Mouse (Mus musculus): ENCODE measurements around the gene Olfr259. TPM values are rescaled to one million over a fixed set of nuclear protein-coding genes. Genes with fewer than 3 reads are reported as not detected.

The Olfr259 gene
- not detected in 2 replicates for polyA plus RNA-seq (2012; rRNA removed)

DNA sequence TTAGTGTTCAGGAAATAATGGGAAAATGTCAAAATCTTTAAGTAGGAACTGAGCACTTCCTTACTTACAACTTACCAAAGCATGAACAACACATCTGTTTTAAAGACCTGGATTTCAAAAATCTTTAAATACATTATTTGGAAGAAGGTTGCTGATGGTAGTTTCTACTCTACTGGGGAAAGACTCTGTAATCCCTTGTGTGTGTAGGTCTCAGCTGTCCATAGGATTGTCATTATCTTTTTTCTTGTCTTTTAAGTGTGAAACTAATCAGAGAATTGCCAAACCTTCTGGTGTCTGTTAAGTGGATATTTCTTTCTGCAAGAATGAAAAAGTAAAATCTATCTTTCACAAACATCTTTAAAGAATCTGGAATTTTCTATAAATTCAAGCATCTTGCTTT is at the start of gene Olfr259:
Olfr259 (minus strand) TSS at position 101 of the 400 bp plus-strand sequence.
- Histone ChIP-seq H3K36me3 (ENCODE audit: control insufficient read depth, insufficient read depth, low read length) (no peaks in the 10 kb centered on the region), H3K4me3 (ENCODE audit: low read depth, low read length) (no peak within 1 kb of the TSS), H3K27ac (ENCODE audit: insufficient read depth, low read depth, low read length) (no peak within 1 kb of the TSS), H3K27me3 (ENCODE audit: control insufficient read depth, insufficient read depth, low read length) (no peaks in the 10 kb centered on the region), H3K4me1 (ENCODE audit: control insufficient read depth, insufficient read depth, insufficient read length, low read length) (no peaks in the 10 kb centered on the region)
- TF ChIP-seq CTCF (IDR thresholded peaks at IDR 0.05; ENCODE audit: extremely low read depth, insufficient read length, insufficient replicate concordance, low read depth, low read length) (no peak), POLR2A (IDR thresholded peaks at IDR 0.05; ENCODE audit: low read depth, low read length) (no peak)

GRCm38 (mm10) chr2:87152524-87152923 is 38.2 kb upstream of the Olfr259 start, which contains the start of gene Olfr1111:
Olfr1111 (minus strand) TSS chr2:87152624.
- Histone ChIP-seq H3K27ac (ENCODE audit: insufficient read depth, low read depth, low read length) (no peak within 1 kb of the TSS), H3K36me3 (ENCODE audit: control insufficient read depth, insufficient read depth, low read length) (no peaks in the 10 kb centered on the region), H3K4me3 (ENCODE audit: low read depth, low read length) (no peak within 1 kb of the TSS), H3K27me3 (ENCODE audit: control insufficient read depth, insufficient read depth, low read length) (no peaks in the 10 kb centered on the region), H3K4me1 (ENCODE audit: control insufficient read depth, insufficient read depth, insufficient read length, low read length) (no peaks in the 10 kb centered on the region)
- TF ChIP-seq POLR2A (IDR thresholded peaks at IDR 0.05; ENCODE audit: low read depth, low read length), result no peak
- no peak for TF ChIP-seq CTCF (IDR thresholded peaks at IDR 0.05; ENCODE audit: extremely low read depth, insufficient read length, insufficient replicate concordance, low read depth, low read length)

DNA sequence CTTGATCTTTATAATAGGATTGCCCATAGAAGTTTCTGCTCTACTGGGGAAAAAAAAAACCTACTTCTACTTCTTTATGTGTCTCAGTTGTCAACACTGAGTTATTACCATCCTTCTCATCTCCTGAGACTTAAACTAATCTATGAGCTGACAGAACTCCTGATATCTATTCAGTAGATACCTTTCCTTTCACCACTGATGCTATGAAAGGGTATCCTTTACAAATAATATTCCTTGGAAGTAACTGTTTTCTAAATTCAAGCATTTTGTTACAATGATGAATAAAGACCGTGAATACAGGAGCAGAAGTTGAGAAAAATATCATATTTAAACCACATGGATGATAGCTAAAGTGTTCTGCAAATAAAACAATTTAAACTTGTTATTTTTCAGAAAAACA is 25.8 kb upstream of the Olfr259 start, which contains the start of gene Olfr1110:
Olfr1110 (minus strand) TSS at position 101 of the 400 bp plus-strand sequence.
- H3K4me3 ChIP-seq (ENCODE audit: low read depth, low read length), result no peak within 1 kb of the TSS
- TF ChIP-seq POLR2A (IDR thresholded peaks at IDR 0.05; ENCODE audit: low read depth, low read length) (no peak), CTCF (IDR thresholded peaks at IDR 0.05; ENCODE audit: extremely low read depth, insufficient read length, insufficient replicate concordance, low read depth, low read length) (no peak)
- H3K36me3 ChIP-seq (ENCODE audit: control insufficient read depth, insufficient read depth, low read length), result no peaks in the 10 kb centered on the region
- H3K4me1 ChIP-seq (ENCODE audit: control insufficient read depth, insufficient read depth, insufficient read length, low read length), result no peaks in the 10 kb centered on the region
- no peaks in the 10 kb centered on the region for H3K27me3 ChIP-seq (ENCODE audit: control insufficient read depth, insufficient read depth, low read length)
- 76% methylated on average over 1 of the region's 1 CpGs for WGBS
- no peak within 1 kb of the TSS for H3K27ac ChIP-seq (ENCODE audit: insufficient read depth, low read depth, low read length)

- no peaks in the 10 kb centered on the region for H3K36me3 ChIP-seq (ENCODE audit: control insufficient read depth, insufficient read depth, low read length)
- 62% methylated on average over 1 of the region's 1 CpGs for WGBS
- no peaks in the 10 kb centered on the region for H3K27me3 ChIP-seq (ENCODE audit: control insufficient read depth, insufficient read depth, low read length)
- H3K4me3 ChIP-seq (ENCODE audit: low read depth, low read length), result no peak within 1 kb of the TSS
- no peak within 1 kb of the TSS for H3K27ac ChIP-seq (ENCODE audit: insufficient read depth, low read depth, low read length)
- no peak for TF ChIP-seq POLR2A (IDR thresholded peaks at IDR 0.05; ENCODE audit: low read depth, low read length)
- TF ChIP-seq CTCF (IDR thresholded peaks at IDR 0.05; ENCODE audit: extremely low read depth, insufficient read length, insufficient replicate concordance, low read depth, low read length), result no peak
- H3K4me1 ChIP-seq (ENCODE audit: control insufficient read depth, insufficient read depth, insufficient read length, low read length), result no peaks in the 10 kb centered on the region
Observed at GRCm38 (mm10) chr2:87095908-87096307, 18.5 kb downstream of the Olfr259 start, which contains the start of gene Olfr1109. Olfr1109 (minus strand) TSS chr2:87096008.

GRCm38 (mm10) chr2:87075717-87076116 is 38.6 kb downstream of the Olfr259 start, which contains the start of gene Olfr1107:
Olfr1107 (minus strand) TSS chr2:87075817.
- 70% methylated on average over 1 of the region's 1 CpGs for WGBS
- no peak within 1 kb of the TSS for H3K27ac ChIP-seq (ENCODE audit: insufficient read depth, low read depth, low read length)
- TF ChIP-seq CTCF (IDR thresholded peaks at IDR 0.05; ENCODE audit: extremely low read depth, insufficient read length, insufficient replicate concordance, low read depth, low read length) (no peak), POLR2A (IDR thresholded peaks at IDR 0.05; ENCODE audit: low read depth, low read length) (no peak)
- no peak within 1 kb of the TSS for H3K4me3 ChIP-seq (ENCODE audit: low read depth, low read length)
- H3K4me1 ChIP-seq (ENCODE audit: control insufficient read depth, insufficient read depth, insufficient read length, low read length), result no peaks in the 10 kb centered on the region
- no peaks in the 10 kb centered on the region for H3K36me3 ChIP-seq (ENCODE audit: control insufficient read depth, insufficient read depth, low read length)
- H3K27me3 ChIP-seq (ENCODE audit: control insufficient read depth, insufficient read depth, low read length), result no peaks in the 10 kb centered on the region

Other genes starting within 250 kb of the Olfr259 start
- not detected in 2 replicates for gene Gm13723, start 239.8 kb downstream of the Olfr259 start, polyA plus RNA-seq (2012; rRNA removed)
- gene Olfr1097, start 222.4 kb downstream of the Olfr259 start, polyA plus RNA-seq (2012; rRNA removed), result not detected in 2 replicates
- not detected in 2 replicates for gene Olfr1098, start 190.0 kb downstream of the Olfr259 start, polyA plus RNA-seq (2012; rRNA removed)
- not detected in 2 replicates for gene Olfr1099, start 153.9 kb downstream of the Olfr259 start, polyA plus RNA-seq (2012; rRNA removed)
- not detected in 2 replicates for gene Olfr1100, start 134.6 kb downstream of the Olfr259 start, polyA plus RNA-seq (2012; rRNA removed)
- not detected in 2 replicates for gene Olfr1101, start 123.3 kb downstream of the Olfr259 start, polyA plus RNA-seq (2012; rRNA removed)
- not detected in 2 replicates for gene Olfr1102, start 116.2 kb downstream of the Olfr259 start, polyA plus RNA-seq (2012; rRNA removed)
- gene Olfr1104, start 87.5 kb downstream of the Olfr259 start, polyA plus RNA-seq (2012; rRNA removed), result not detected in 2 replicates
- not detected in 2 replicates for gene Olfr1105, start 78.0 kb downstream of the Olfr259 start, polyA plus RNA-seq (2012; rRNA removed)
- gene Olfr1106, start 62.3 kb downstream of the Olfr259 start, polyA plus RNA-seq (2012; rRNA removed), result not detected in 2 replicates
- gene Olfr1107, start 38.8 kb downstream of the Olfr259 start, polyA plus RNA-seq (2012; rRNA removed), result not detected in 2 replicates
- gene Olfr1109, start 18.6 kb downstream of the Olfr259 start, polyA plus RNA-seq (2012; rRNA removed), result not detected in 2 replicates
- not detected in 2 replicates for gene Olfr1110, start 25.7 kb upstream of the Olfr259 start, polyA plus RNA-seq (2012; rRNA removed)
- gene Olfr1111, start 38.1 kb upstream of the Olfr259 start, polyA plus RNA-seq (2012; rRNA removed), result not detected in 2 replicates
- gene Olfr1112, start 73.2 kb upstream of the Olfr259 start, polyA plus RNA-seq (2012; rRNA removed), result not detected in 2 replicates
- gene Olfr1113, start 94.4 kb upstream of the Olfr259 start, polyA plus RNA-seq (2012; rRNA removed), result not detected in 2 replicates
- not detected in 2 replicates for gene Olfr1115, start 133.4 kb upstream of the Olfr259 start, polyA plus RNA-seq (2012; rRNA removed)
- not detected in 2 replicates for gene Olfr1116, start 153.0 kb upstream of the Olfr259 start, polyA plus RNA-seq (2012; rRNA removed)
- gene Olfr1118, start 193.0 kb upstream of the Olfr259 start, polyA plus RNA-seq (2012; rRNA removed), result not detected in 2 replicates
- gene Olfr1120, start 240.2 kb upstream of the Olfr259 start, polyA plus RNA-seq (2012; rRNA removed), result not detected in 2 replicates